Mouse (Mus musculus) embryonic facial prominence, embryonic 13.5 days (tissue): ENCODE results near the gene Coa7. TPM values are rescaled to one million over a fixed set of nuclear protein-coding genes. Genes with fewer than 3 reads are reported as not detected.
A peak's percentile ranks its signal among the peaks of the same experiment; 100 is the strongest.

Source experiments
- ATAC-seq: fragments of 200-750 bp; cut with Nextera tagmentation; 2 replicates; pipeline ENCODE4 v1.8.0; 2017; ENCODE audit warnings: low read depth; ENCODE audit not compliant: insufficient number of reproducible peaks, insufficient read depth, low FRiP score, low TSS enrichment
- H3K27ac ChIP-seq: fragments of 300-500 bp; sonication (generic); 2 replicates; pipeline ENCODE4 v1.5.1; 2015; ENCODE audit warnings: moderate library complexity, mild to moderate bottlenecking, inconsistent platforms
- H3K27me3 ChIP-seq: fragments of 300-500 bp; sonication (generic); 2 replicates; pipeline ENCODE4 v1.6.1; 2015; ENCODE audit warnings: mild to moderate bottlenecking, inconsistent platforms
- H3K36me3 ChIP-seq: fragments of 300-500 bp; sonication (generic); 2 replicates; pipeline ENCODE4 v1.6.1; 2015; ENCODE audit warnings: mild to moderate bottlenecking, inconsistent platforms
- H3K4me1 ChIP-seq: fragments of 300-500 bp; sonication (generic); 2 replicates; pipeline ENCODE4 v1.6.1; 2015; ENCODE audit warnings: inconsistent platforms
- H3K4me2 ChIP-seq: fragments of 300-500 bp; sonication (generic); 2 replicates; pipeline ENCODE4 v1.6.1; 2015; ENCODE audit warnings: moderate library complexity, mild to moderate bottlenecking, inconsistent platforms
- H3K4me3 ChIP-seq: fragments of 300-500 bp; sonication (generic); 2 replicates; pipeline ENCODE4 v1.5.1; 2015; ENCODE audit warnings: mild to moderate bottlenecking, inconsistent platforms
- H3K9ac ChIP-seq: fragments of 300-500 bp; sonication (generic); 2 replicates; pipeline ENCODE4 v1.6.1; 2015; ENCODE audit warnings: mild to moderate bottlenecking, inconsistent platforms
- H3K9me3 ChIP-seq: fragments of 300-500 bp; sonication (generic); 2 replicates; pipeline ENCODE4 v1.6.1; 2016; ENCODE audit warnings: inconsistent platforms
- WGBS: fragments of 180-500 bp; shearing (Covaris S2); methylation state at CpG from one replicate; pipeline ENCODE4 v1.1.7; 2015; ENCODE audit warnings: mixed read lengths; 5-methylcytosine and 5-hydroxymethylcytosine counted together
- polyA plus RNA-seq: library from polyadenylated mRNA; unstranded; fragments of >200 nt; fragmentation: Nextera tagmentation; extraction: Ambion mirVana; gene quantifications from 2 replicates; pipeline ENCODE4 v1.2.1, GENCODE M21; 2015

Coa7 gene
- polyA plus RNA-seq, 1 experiment from 2014 or later: 50.9 TPM

DNA sequence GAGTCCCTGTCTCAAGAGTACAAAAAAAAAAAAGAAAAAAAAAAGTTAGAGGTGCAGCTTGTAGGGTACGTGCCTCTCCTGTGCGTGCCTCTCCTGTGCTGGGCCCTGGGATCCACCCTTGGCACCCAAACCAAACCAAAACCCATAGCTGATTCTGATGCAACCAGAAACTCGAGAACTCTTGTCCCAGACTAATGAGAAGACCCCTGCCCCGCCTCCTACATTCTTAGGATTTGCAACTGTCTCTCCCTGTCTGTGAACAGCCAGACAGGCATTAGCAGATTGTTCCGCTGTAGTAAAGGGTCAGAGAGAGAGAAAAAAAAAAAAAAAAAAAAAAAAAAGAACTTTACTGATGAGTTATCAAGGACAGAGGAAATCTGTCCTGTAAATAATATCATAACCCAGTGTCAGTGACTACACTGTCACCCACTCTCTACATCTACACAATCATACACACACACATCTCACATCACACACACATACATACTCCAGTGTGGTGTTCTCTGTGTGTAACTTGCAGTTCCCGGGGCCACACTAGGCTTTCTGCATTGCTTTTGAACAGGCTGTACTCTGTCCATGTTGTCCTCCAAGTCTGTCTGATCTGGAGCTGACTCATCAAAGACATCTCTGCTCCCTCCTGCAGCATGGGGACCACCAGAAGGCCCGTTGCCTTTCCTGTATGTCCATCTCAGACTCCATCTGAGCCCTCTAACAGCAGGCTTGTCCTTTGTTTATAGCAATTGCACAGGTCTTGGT lies 35.6 kb downstream of the Coa7 start:
- Histone ChIP-seq H3K9me3 (no peaks in the 10 kb centered on the region), H3K27me3 (no peaks in the 10 kb centered on the region), H3K9ac (peak overlapping the region; percentile 17; the same call in 1 of the 2 replicates), H3K4me1 (peaks cover 54% of the 10 kb centered on the region), H3K36me3 (no peaks in the 10 kb centered on the region), H3K27ac (peak overlapping the region; percentile 93), H3K4me2 (peak overlapping the region; percentile 42), H3K4me3 (no peak overlapping the region)
- 0 out of 2 replicates have a peak, but pooled peaks have one; percentile 11 for ATAC-seq
- WGBS: 4% methylated on average over 7 of the region's 7 CpGs

DNA sequence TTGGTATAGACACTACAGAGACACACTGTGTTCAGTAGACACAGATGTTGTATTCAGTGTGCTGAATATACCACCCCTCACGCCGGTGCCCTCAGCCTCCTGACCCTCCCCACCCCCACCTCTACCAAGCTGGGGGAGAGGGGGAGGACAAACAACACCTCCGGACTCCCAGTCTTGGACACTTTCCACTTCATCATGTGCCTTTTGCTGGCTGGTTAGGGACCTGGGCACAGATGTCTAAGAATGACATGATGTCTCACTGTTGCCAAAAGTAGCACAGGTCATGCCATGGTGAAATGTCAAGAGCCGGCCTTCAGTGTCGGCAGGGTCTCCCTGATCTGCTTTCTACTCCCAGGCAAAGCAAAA lies 36.2 kb downstream of the Coa7 start:
- H3K4me3 ChIP-seq: no peak overlapping the region
- peaks cover 49% of the 10 kb centered on the region for H3K4me1 ChIP-seq

DNA sequence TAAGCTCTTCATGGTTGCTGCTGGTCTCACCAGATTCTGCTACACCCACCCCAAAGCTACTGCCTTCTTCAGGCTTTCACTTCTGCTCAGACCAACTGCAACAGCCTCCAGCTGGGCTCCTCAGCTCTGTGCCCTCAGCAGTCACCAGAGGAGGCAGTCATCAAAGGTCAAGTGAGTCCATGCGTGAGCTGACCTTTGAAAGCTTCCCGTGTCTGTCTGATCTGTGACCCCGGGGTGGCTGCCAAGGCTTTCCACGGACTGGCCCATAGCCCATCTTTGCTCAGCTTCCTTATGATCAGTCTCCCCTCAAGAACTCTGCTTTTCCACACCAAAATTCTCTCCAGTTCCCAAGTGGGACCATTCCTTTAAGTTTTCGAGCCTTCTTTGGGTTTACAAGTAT lies 41.3 kb downstream of the Coa7 start:
- Histone ChIP-seq H3K4me2 (no peak overlapping the region), H3K9me3 (no peaks in the 10 kb centered on the region), H3K9ac (no peak overlapping the region), H3K27me3 (no peaks in the 10 kb centered on the region), H3K36me3 (no peaks in the 10 kb centered on the region), H3K4me3 (no peak overlapping the region), H3K4me1 (peaks cover under 1% of the 10 kb centered on the region), H3K27ac (no peak overlapping the region)
- no peak for ATAC-seq
- WGBS: 28% methylated on average over 5 of the region's 5 CpGs

More for the DNA sequence above, 36.2 kb downstream of the Coa7 start:
- no peak for ATAC-seq
- no peak overlapping the region for H3K9ac ChIP-seq
- no peaks in the 10 kb centered on the region for H3K9me3 ChIP-seq
- WGBS: 16% methylated on average over 5 of the region's 5 CpGs
- no peaks in the 10 kb centered on the region for H3K27me3 ChIP-seq
- no peaks in the 10 kb centered on the region for H3K36me3 ChIP-seq
- no peak overlapping the region for H3K4me2 ChIP-seq
- peak overlapping the region; percentile 93 for H3K27ac ChIP-seq

DNA sequence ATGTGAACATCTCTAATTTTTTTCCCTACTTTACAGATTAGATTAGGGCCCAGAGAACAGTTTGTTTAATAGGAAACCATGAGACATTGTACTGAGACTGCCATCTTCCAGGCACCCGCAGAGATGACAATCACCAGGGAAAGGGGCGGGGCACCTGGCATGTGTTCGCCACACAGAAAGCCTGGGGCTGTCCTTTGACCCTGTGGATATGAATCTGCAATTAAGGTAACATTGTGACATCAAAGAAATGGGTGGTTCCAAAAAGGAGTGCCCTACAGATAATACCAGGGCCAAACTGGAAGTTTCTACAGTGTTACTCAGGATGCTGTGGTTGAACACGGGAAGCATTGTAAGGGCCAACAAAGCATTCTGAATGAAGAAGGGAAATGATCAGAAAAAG lies 42.5 kb downstream of the Coa7 start:
- H3K27me3 ChIP-seq: no peaks in the 10 kb centered on the region
- H3K27ac ChIP-seq: no peak overlapping the region
- WGBS: 55% methylated on average over 4 of the region's 4 CpGs
- no peaks in the 10 kb centered on the region for H3K36me3 ChIP-seq
- H3K4me3 ChIP-seq: no peak overlapping the region
- H3K9me3 ChIP-seq: no peaks in the 10 kb centered on the region
- H3K9ac ChIP-seq: no peak overlapping the region
- H3K4me1 ChIP-seq: no peaks in the 10 kb centered on the region
- no peak overlapping the region for H3K4me2 ChIP-seq
- no peak for ATAC-seq

DNA sequence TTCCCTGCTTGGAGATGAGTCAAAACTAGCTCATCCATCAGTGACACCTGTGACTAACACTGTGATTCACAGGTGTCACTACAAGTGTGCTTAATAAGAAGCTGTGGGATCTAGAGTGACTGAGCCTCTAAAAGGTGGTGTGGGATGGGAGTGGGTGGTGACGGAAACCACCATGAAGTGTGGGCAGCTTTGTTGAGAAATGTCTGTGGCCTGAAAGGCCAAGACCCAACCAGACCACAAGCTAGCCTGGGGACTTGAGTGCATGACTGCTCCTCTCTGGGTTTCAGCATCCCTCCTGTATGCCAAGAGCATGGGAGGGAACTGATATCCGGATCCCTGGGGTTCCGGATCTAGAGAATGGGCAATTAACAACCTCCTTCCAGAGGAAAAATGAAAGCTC lies 43.5 kb downstream of the Coa7 start:
- H3K27ac ChIP-seq: no peak overlapping the region
- no peak overlapping the region for H3K4me2 ChIP-seq
- no peaks in the 10 kb centered on the region for H3K9me3 ChIP-seq
- no peak for ATAC-seq
- H3K4me3 ChIP-seq: no peak overlapping the region
- no peaks in the 10 kb centered on the region for H3K4me1 ChIP-seq
- no peak overlapping the region for H3K9ac ChIP-seq
- WGBS: 95% methylated on average over 3 of the region's 3 CpGs
- H3K27me3 ChIP-seq: no peaks in the 10 kb centered on the region
- H3K36me3 ChIP-seq: no peaks in the 10 kb centered on the region

DNA sequence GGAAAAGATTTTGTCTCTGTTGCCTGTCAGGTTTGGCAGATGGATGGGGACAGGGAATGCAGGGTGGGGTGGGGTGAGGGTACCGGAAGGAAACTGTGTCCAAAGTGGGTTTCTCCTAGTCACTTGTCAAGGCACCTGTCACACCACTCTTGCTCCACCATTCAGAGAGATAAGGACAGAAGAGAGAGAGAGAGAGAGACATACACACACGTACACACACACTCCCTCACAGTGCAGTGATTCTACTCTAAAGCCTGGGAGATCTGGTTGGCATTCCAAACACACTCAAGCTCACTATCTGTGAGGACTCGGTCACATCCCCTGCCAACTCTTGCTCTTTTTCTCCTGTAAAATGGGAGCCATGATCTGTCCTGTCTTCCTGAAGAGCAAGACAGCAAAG lies 44.2 kb downstream of the Coa7 start:
- Histone ChIP-seq H3K4me1 (no peaks in the 10 kb centered on the region), H3K27me3 (no peaks in the 10 kb centered on the region), H3K27ac (no peak overlapping the region), H3K4me3 (no peak overlapping the region), H3K36me3 (no peaks in the 10 kb centered on the region), H3K4me2 (no peak overlapping the region), H3K9ac (no peak overlapping the region), H3K9me3 (no peaks in the 10 kb centered on the region)
- no peak for ATAC-seq
- whole genome bisulfite sequencing: 84% methylated on average over 3 of the region's 3 CpGs

DNA sequence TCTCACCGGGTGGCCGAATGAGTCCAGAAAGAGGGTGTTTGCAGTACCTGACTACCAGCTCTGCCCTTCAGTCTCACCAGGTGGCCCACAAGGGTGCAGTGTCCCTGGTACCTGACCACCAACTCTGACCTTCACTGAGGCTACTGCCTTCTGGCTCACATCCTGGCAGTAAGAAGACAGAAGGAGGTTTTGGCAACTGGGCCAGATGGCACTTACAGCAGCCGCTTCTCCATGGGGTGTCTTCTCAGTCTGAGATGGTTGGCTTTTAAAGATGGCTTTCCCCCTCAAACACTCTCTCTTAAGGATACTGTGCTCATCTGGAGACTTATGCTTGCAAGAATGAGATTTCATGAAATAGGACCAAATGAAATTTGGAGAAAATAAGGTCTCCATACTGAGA lies 51.5 kb downstream of the Coa7 start:
- Histone ChIP-seq H3K27ac (no peak overlapping the region), H3K4me1 (0 out of 2 replicates have a peak, but pooled peaks cover 4% of the 10 kb centered on the region), H3K27me3 (peaks cover 24% of the 10 kb centered on the region), H3K4me3 (no peak overlapping the region), H3K9me3 (no peaks in the 10 kb centered on the region), H3K4me2 (no peak overlapping the region), H3K9ac (no peak overlapping the region), H3K36me3 (no peaks in the 10 kb centered on the region)
- no peak for ATAC-seq
- 68% methylated on average over 3 of the region's 3 CpGs for WGBS

DNA sequence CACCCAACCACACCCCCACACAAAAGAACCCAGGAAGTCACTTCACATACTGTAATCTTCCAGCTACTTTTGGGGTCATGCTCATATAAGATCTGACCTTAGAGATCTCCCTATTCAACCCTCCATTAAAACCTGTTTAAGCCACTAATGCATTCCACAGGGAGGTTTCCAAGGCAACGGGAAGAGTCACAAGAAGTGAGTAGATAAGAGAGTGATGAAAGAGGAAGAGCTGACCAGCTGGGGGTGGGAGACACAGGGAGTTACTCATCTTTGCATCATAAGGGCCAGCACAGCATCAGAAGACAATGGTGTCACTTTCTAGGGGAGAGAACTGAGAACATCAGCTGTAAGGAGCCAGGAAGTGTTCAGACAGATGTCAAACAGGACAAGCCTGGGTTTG lies 52.2 kb downstream of the Coa7 start:
- H3K36me3 ChIP-seq: no peaks in the 10 kb centered on the region
- H3K9ac ChIP-seq: no peak overlapping the region
- peaks cover 30% of the 10 kb centered on the region for H3K27me3 ChIP-seq
- H3K27ac ChIP-seq: no peak overlapping the region
- no peak for ATAC-seq
- H3K9me3 ChIP-seq: no peaks in the 10 kb centered on the region
- WGBS: 25% methylated on average over 1 of the region's 1 CpGs
- H3K4me3 ChIP-seq: no peak overlapping the region
- no peak overlapping the region for H3K4me2 ChIP-seq
- 0 out of 2 replicates have a peak, but pooled peaks cover 4% of the 10 kb centered on the region for H3K4me1 ChIP-seq

DNA sequence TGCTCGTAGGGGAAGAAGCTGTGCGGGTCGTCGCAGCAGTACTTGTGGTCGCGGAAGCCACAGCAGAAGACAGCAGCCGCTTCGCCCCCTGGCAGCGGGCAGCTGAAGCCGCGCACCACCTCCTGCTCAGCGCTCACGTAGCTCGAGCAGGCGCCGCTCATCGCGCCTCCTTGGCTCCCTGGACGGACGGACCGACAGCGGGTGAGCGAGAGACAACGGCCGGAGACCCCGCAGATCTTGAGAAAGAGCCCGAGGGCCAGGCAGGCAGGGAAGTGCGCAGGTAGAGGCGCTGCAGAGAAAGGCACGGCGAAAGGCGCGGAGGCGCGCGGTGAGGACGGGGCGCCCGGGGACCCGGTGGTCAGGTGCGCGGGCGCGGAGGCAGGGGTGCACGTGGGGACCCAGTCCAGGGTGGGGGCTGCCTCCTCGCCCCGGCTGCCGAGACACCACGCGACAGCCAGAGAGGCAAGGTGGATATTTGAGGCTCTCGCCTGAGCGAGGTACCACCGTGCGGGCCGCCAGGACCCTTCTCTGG lies 55.3 kb downstream of the Coa7 start, which contains the start of gene Shisal2a:
TSS of gene Shisal2a (minus strand) at position 167 of the 532 bp plus-strand sequence.
- H3K4me1 ChIP-seq: 0 out of 2 replicates have a peak, but pooled peaks cover 9% of the 10 kb centered on the region
- no peaks in the 10 kb centered on the region for H3K36me3 ChIP-seq
- no peaks in the 10 kb centered on the region for H3K9me3 ChIP-seq
- H3K27ac ChIP-seq: no peak within 1 kb of the TSS
- peak within 1 kb of the TSS; percentile 56 for H3K4me3 ChIP-seq
- peaks cover 30% of the 10 kb centered on the region for H3K27me3 ChIP-seq
- peak within 1 kb of the TSS; percentile 92 for H3K4me2 ChIP-seq
- peak within 1 kb of the TSS; percentile 77 for H3K9ac ChIP-seq
- ATAC-seq: no peak
- WGBS: 1% methylated on average over 55 of the region's 55 CpGs

DNA sequence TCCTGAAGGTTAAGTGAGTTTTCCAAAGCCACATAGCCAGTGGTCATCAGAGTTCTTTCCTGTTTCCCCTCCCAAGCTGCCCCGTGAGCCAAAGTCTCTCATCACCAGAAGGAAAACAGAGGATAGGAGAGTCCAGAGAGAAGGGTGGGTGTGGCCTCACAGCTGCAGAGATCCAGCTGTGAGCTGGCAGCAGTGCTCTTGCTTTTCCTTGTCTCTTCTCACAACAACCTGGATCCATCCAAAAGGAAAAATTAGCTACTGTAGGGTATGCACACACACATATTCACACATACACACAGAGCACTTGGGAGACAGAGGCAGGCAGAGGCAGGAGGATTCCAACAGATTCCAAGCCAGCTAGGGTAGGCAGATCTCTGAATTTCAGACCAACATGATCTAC lies 58.1 kb downstream of the Coa7 start:
- ATAC-seq: no peak
- Histone ChIP-seq H3K9me3 (no peaks in the 10 kb centered on the region), H3K27me3 (peaks cover 30% of the 10 kb centered on the region), H3K36me3 (no peaks in the 10 kb centered on the region), H3K4me2 (no peak overlapping the region), H3K27ac (no peak overlapping the region), H3K9ac (no peak overlapping the region), H3K4me1 (peaks cover 14% of the 10 kb centered on the region), H3K4me3 (no peak overlapping the region)
- WGBS: 36% methylated on average over 1 of the region's 1 CpGs

DNA sequence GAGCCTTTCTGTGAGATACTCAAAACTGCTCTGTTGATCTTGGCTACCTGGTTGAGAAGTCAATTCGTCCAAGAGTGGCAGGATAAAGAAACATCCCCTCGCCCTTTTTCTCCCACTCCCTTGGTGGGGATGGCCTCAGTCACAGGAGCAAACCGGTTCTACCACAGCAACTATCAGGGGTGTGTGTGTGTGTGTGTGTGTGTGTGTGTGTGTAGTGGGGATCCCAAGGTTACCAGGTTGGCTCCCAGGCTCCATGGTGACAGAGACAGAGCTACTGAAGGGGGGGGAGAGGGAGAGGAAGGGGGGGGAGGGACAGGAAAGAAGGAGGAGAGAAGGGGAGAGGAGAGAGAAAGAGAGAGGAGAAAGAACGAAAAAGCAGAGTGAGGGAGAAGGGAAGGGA lies 59.2 kb downstream of the Coa7 start:
- H3K27ac ChIP-seq: peak overlapping the region; percentile 91
- H3K4me3 ChIP-seq: peak overlapping the region; percentile 45
- H3K36me3 ChIP-seq: no peaks in the 10 kb centered on the region
- H3K9me3 ChIP-seq: no peaks in the 10 kb centered on the region
- WGBS: 31% methylated on average over 4 of the region's 4 CpGs
- H3K9ac ChIP-seq: peak overlapping the region; percentile 68
- H3K4me2 ChIP-seq: peak overlapping the region; percentile 73
- H3K4me1 ChIP-seq: peaks cover 14% of the 10 kb centered on the region
- peaks cover 30% of the 10 kb centered on the region for H3K27me3 ChIP-seq
- ATAC-seq: no peak

DNA sequence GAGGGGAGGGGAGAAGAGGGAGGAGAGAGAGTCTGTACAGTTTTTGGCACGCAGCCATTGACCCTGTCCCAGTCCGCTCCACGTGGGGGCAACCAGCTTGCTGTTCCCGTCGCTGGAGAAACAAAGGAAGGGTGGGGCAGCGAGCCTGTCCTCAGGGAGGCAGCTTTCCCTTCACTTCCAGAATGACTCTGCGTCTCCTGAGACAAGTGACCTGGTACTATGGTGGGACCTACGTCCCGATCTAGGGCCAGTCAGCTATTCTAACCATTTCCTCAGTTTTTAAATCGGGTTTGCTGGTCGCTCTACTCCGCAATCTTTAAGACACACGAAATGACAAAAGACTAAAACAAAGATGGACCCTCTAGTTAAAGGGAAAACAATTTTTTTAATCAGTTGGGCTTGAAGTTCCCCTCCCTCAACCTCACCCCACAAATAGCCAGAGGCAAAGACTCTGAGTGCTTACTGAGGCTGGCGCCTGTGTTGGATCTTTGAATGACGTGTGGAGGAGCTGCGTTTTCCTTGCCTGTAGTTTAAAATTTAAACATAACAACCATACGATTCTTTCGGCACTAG lies 59.8 kb downstream of the Coa7 start:
- ATAC-seq: peak; percentile 50; the same call in 1 of the 2 replicates
- Histone ChIP-seq H3K36me3 (no peaks in the 10 kb centered on the region), H3K4me3 (peak overlapping the region; percentile 45), H3K4me1 (peaks cover 14% of the 10 kb centered on the region), H3K4me2 (peak overlapping the region; percentile 73), H3K9ac (peak overlapping the region; percentile 68), H3K27ac (peak overlapping the region; percentile 91), H3K9me3 (no peaks in the 10 kb centered on the region), H3K27me3 (peaks cover 23% of the 10 kb centered on the region)
- 1% methylated on average over 18 of the region's 18 CpGs for WGBS
